Mouse (Mus musculus) cortical plate, adult 2 months (tissue): ENCODE measurements at regions not wholly inside any gene's neighbourhood (a gene's known extent, or its start where the extent isn't known, plus 50 kb on each side); places are given as distances from the start of the nearest gene placed in this dataset.

Experiments
- H3K27ac ChIP-seq: fragments of 200-500 bp; 2 replicates; pipeline ENCODE4 v1.5.1; 2012; ENCODE audit warnings: low read length, control low read depth, inconsistent platforms; ENCODE audit not compliant: insufficient read depth
- H3K4me1 ChIP-seq: fragments of 200-500 bp; 2 replicates; pipeline ENCODE4 v1.6.1; 2011; ENCODE audit warnings: low read length; ENCODE audit not compliant: control insufficient read depth, insufficient read depth
- H3K4me3 ChIP-seq: fragments of 200-500 bp; 2 replicates; pipeline ENCODE4 v1.5.1; 2011; ENCODE audit warnings: mild to moderate bottlenecking, low read length, control low read depth; ENCODE audit not compliant: insufficient read depth
- CTCF ChIP-seq: fragments of 200-500 bp; IDR thresholded peaks from 2 replicates; pipeline ENCODE4 v1.5.1; 2011; ENCODE audit warnings: mild to moderate bottlenecking, control low read depth, low read length; ENCODE audit not compliant: insufficient read depth; ENCODE audit errors: extremely low read depth
- POLR2A ChIP-seq: fragments of 200-500 bp; IDR thresholded peaks from 2 replicates; pipeline ENCODE4 v1.6.1; 2011; ENCODE audit warnings: mild to moderate bottlenecking, low read length, control low read depth; ENCODE audit not compliant: insufficient read depth; ENCODE audit errors: extremely low read depth

GRCm38 (mm10) chr9:50141176-50141575 is 203.6 kb downstream of the Rpl10-ps3 start:
- H3K4me3 ChIP-seq: no peak overlapping the region
- H3K4me1 ChIP-seq: peaks cover 5% of the 10 kb centered on the region; the same call in 1 of the 2 replicates
- no peak for TF ChIP-seq CTCF
- no peak for TF ChIP-seq POLR2A
- no peak overlapping the region for H3K27ac ChIP-seq

GRCm38 (mm10) chr9:50138341-50138978 is 206.3 kb downstream of the Rpl10-ps3 start:
- no peak overlapping the region for H3K4me3 ChIP-seq
- TF ChIP-seq POLR2A (no peak), CTCF (no peak)
- peaks cover 5% of the 10 kb centered on the region; the same call in 1 of the 2 replicates for H3K4me1 ChIP-seq
- no peak overlapping the region for H3K27ac ChIP-seq

- no peak overlapping the region for H3K27ac ChIP-seq
- no peak overlapping the region for H3K4me3 ChIP-seq
- H3K4me1 ChIP-seq: peaks cover 3% of the 10 kb centered on the region; the same call in 1 of the 2 replicates
- TF ChIP-seq CTCF: no peak
- no peak for TF ChIP-seq POLR2A
These were observed 208.2 kb downstream of the Rpl10-ps3 start for GRCm38 (mm10) chr9:50136636-50136985.

- TF ChIP-seq CTCF (no peak), POLR2A (no peak)
- Histone ChIP-seq H3K27ac (no peak overlapping the region), H3K4me3 (no peak overlapping the region), H3K4me1 (peaks cover 3% of the 10 kb centered on the region; the same call in 1 of the 2 replicates)
These were observed 208.7 kb downstream of the Rpl10-ps3 start for GRCm38 (mm10) chr9:50135939-50136635.

- Histone ChIP-seq H3K4me3 (no peak overlapping the region), H3K27ac (no peak overlapping the region), H3K4me1 (peaks cover 6% of the 10 kb centered on the region)
- TF ChIP-seq CTCF: no peak
- no peak for TF ChIP-seq POLR2A
These were observed 220.5 kb downstream of the Rpl10-ps3 start for GRCm38 (mm10) chr9:50124241-50124640.

GRCm38 (mm10) chr9:50120820-50121599 is 223.8 kb downstream of the Rpl10-ps3 start:
- Histone ChIP-seq H3K27ac (no peak overlapping the region), H3K4me3 (no peak overlapping the region), H3K4me1 (peaks cover 7% of the 10 kb centered on the region)
- TF ChIP-seq CTCF: no peak
- TF ChIP-seq POLR2A: no peak

- no peak overlapping the region for H3K4me3 ChIP-seq
- TF ChIP-seq CTCF (no peak), POLR2A (no peak)
- H3K4me1 ChIP-seq: peaks cover 7% of the 10 kb centered on the region
- no peak overlapping the region for H3K27ac ChIP-seq
These were observed 225.4 kb downstream of the Rpl10-ps3 start for GRCm38 (mm10) chr9:50119412-50119811.

GRCm38 (mm10) chr9:50118578-50118977 is 226.2 kb downstream of the Rpl10-ps3 start:
- H3K4me3 ChIP-seq: no peak overlapping the region
- no peak overlapping the region for H3K27ac ChIP-seq
- no peak for TF ChIP-seq POLR2A
- TF ChIP-seq CTCF: no peak
- peaks cover 7% of the 10 kb centered on the region for H3K4me1 ChIP-seq

GRCm38 (mm10) chr9:50106551-50106950 is 238.2 kb downstream of the Rpl10-ps3 start:
- TF ChIP-seq CTCF (no peak), POLR2A (no peak)
- Histone ChIP-seq H3K27ac (no peak overlapping the region), H3K4me3 (no peak overlapping the region), H3K4me1 (peaks cover 3% of the 10 kb centered on the region)
